Mouse (Mus musculus) myocyte (in vitro differentiated cells): ENCODE results near the gene Cnih2. TPM values are rescaled to one million over a fixed set of nuclear protein-coding genes. Genes with fewer than 3 reads are reported as not detected.

Experiments
- H3K27me3 ChIP-seq: one replicate; pipeline ENCODE4 v1.6.1; 2011; ENCODE audit not compliant: control insufficient read depth, insufficient read depth, insufficient read length
- H3K36me3 ChIP-seq: one replicate; pipeline ENCODE4 v1.6.1; 2011; ENCODE audit not compliant: control insufficient read depth, insufficient read depth
- H3K4me2 ChIP-seq: one replicate; pipeline ENCODE4 v1.6.1; 2011; ENCODE audit warnings: low read depth, control low read depth
- H3K4me3 ChIP-seq: one replicate; pipeline ENCODE4 v1.5.1; 2011; ENCODE audit warnings: mild to moderate bottlenecking, control low read depth, moderate library complexity
- H3K79me2 ChIP-seq: one replicate; pipeline ENCODE4 v1.6.1; 2011; ENCODE audit not compliant: control insufficient read depth, insufficient read depth
- H3ac ChIP-seq: one replicate; pipeline ENCODE4 v1.6.1; 2011; ENCODE audit not compliant: control insufficient read depth, insufficient read length
- CEBPB ChIP-seq: IDR thresholded peaks from 2 replicates; pipeline ENCODE4 v1.6.1; 2011; ENCODE audit warnings: mild to moderate bottlenecking, moderate library complexity; ENCODE audit not compliant: poor library complexity, insufficient read depth, severe bottlenecking
- E2F4 ChIP-seq: IDR thresholded peaks from one replicate; pipeline ENCODE4 v1.6.1; 2011; ENCODE audit warnings: mild to moderate bottlenecking, control low read depth, moderate library complexity; ENCODE audit not compliant: insufficient read depth
- MAX ChIP-seq: IDR thresholded peaks from one replicate; pipeline ENCODE4 v1.6.1; 2011; ENCODE audit warnings: low read depth, mild to moderate bottlenecking, control low read depth
- MYOD1 ChIP-seq, 3 experiments: IDR thresholded peaks; one replicate each; pipeline ENCODE4 v1.6.1; 2011; ENCODE audit warnings: control low read depth in 2 of 3, low read depth in 2 of 3, mild to moderate bottlenecking in 2 of 3, moderate library complexity in 1 of 3; ENCODE audit not compliant: insufficient read length in 2 of 3, control insufficient read depth in 1 of 3
- MYOG ChIP-seq, 3 experiments: IDR thresholded peaks; one replicate each; pipeline ENCODE4 v1.6.1; 2011; ENCODE audit warnings: control low read depth in 2 of 3, low read depth in 2 of 3, mild to moderate bottlenecking in 2 of 3; ENCODE audit not compliant: insufficient read length in 2 of 3, control insufficient read depth in 1 of 3, insufficient read depth in 1 of 3
- POLR2A ChIP-seq: IDR thresholded peaks from one replicate; pipeline ENCODE4 v1.6.1; 2011; ENCODE audit warnings: low read depth, mild to moderate bottlenecking, control low read depth, moderate library complexity; ENCODE audit not compliant: insufficient read length
- POLR2AphosphoS2 ChIP-seq: IDR thresholded peaks from one replicate; pipeline ENCODE4 v1.6.1; 2011; ENCODE audit warnings: low read depth, control low read depth; ENCODE audit not compliant: insufficient read length
- REST ChIP-seq: IDR thresholded peaks from one replicate; pipeline ENCODE4 v1.6.1; 2011; ENCODE audit warnings: mild to moderate bottlenecking, control low read depth, moderate library complexity; ENCODE audit not compliant: insufficient read depth, insufficient read length
- SRF ChIP-seq: IDR thresholded peaks from one replicate; pipeline ENCODE4 v1.6.1; 2011; ENCODE audit warnings: low read depth; ENCODE audit not compliant: control insufficient read depth, insufficient read length
- TCF12 ChIP-seq: IDR thresholded peaks from one replicate; pipeline ENCODE4 v1.6.1; 2011; ENCODE audit warnings: mild to moderate bottlenecking, control low read depth; ENCODE audit not compliant: poor library complexity, insufficient read depth, severe bottlenecking
- TCF3 ChIP-seq: IDR thresholded peaks from one replicate; pipeline ENCODE4 v1.6.1; 2011; ENCODE audit warnings: low read depth, control low read depth; ENCODE audit not compliant: insufficient read length
- USF1 ChIP-seq: IDR thresholded peaks from one replicate; pipeline ENCODE4 v1.6.1; 2011; ENCODE audit warnings: low read depth, mild to moderate bottlenecking, control low read depth, moderate library complexity
- polyA plus RNA-seq: library from polyadenylated mRNA; unstranded; fragments of >200 nt; fragmentation: generic; extraction: Trizol; gene quantifications from one replicate; pipeline ENCODE4 v1.2.1, GENCODE M21; 2012; ENCODE audit warnings: missing spikeins

Cnih2 gene
- polyA plus RNA-seq, 1 experiment, result 1.6 TPM

DNA sequence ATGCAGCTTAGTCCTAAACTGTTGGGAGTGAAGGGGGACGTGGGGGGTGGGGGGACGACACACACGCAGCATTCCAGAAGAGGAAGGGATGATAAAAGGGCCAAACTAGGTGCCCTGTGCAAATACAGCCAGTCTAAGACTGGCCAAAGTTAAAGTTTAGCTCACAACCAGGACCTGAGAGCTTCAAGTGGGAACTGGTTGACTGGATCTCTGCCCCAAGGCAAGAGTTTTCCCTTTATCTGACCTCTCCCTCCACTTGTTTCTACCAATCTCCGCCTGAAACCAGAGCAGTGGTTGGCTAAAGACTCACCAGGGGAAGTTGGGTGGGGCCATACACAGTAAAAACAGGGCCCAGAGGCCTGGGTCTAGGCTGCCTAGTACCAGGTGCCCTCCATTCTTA lies 10.4 kb upstream of the Cnih2 start:
- Histone ChIP-seq H3K36me3 (peaks cover 13% of the 10 kb centered on the region), H3K4me3 (no peak overlapping the region), H3K27me3 (no peaks in the 10 kb centered on the region), H3ac (no peak overlapping the region), H3K4me2 (no peak overlapping the region), H3K79me2 (peaks cover 16% of the 10 kb centered on the region)
- TF ChIP-seq REST (no peak), MYOD1 (IDR thresholded peaks at IDR 0.05; ENCODE audit: control insufficient read depth in 1 of 3, insufficient read length in 2 of 3, low read depth in 2 of 3) (no peak), SRF (no peak), TCF12 (no peak), USF1 (no peak)

DNA sequence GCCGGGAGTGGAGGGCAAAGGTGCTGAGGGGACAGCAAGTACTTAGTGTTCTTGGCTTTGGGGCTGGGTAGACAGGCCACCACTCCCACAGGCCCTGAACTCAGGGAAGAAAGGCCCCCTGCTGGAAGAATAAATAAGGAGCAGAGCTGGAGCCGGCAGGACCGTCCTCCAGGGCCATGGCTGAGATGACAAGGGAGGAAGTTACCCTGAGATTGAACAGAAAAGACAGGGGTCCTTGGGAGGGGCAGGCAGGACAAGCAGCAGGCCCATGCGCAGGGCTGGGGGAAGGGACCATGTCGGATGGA lies 9.9 kb upstream of the Cnih2 start:
- TF ChIP-seq POLR2A, result no peak
- no peak for TF ChIP-seq CEBPB
- no peak for TF ChIP-seq MYOD1 (IDR thresholded peaks at IDR 0.05; ENCODE audit: control insufficient read depth in 1 of 3, insufficient read length in 2 of 3, low read depth in 2 of 3)
- TF ChIP-seq POLR2AphosphoS2, result no peak
- no peak for TF ChIP-seq MAX
- no peaks in the 10 kb centered on the region for H3K27me3 ChIP-seq
- no peak overlapping the region for H3K4me3 ChIP-seq
- H3K36me3 ChIP-seq, result peaks cover 11% of the 10 kb centered on the region
- peaks cover 16% of the 10 kb centered on the region for H3K79me2 ChIP-seq
- H3K4me2 ChIP-seq, result no peak overlapping the region
- no peak overlapping the region for H3ac ChIP-seq

DNA sequence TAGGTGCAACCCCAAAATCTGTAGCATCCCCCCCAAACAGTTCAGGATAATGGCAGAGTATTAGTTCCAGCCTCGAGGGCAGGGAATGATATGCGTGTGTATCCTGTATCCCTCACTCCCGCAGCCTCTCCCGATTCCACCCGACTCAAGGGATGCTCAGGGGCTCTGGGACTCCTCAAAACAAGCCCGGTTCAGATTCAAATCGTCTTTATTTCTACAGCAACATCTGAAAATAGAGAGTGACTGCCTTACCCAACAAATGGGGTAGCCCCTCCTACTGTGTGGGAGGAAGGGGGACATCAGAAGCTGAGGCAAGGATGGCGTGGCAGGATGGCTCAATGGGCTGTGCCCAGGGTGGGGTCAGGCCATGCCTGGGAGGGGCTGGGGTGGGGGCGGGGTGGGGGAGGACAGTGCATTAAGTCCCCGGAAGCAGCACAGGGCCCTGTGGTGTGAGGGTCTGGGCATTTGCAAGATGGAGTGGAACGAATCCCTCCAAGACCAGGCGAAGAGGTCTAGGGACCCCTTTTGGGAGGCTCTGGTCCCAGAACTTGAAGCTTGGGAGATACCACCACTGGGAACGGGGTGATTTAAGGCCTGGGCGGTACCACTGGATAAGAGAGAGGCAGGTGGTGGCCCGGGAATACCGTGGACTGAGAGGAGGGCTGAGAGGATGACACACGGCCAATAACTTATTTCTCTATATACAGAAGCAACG lies 9.4 kb upstream of the Cnih2 start:
- peaks cover 16% of the 10 kb centered on the region for H3K79me2 ChIP-seq
- peaks cover 16% of the 10 kb centered on the region for H3K36me3 ChIP-seq
- H3K4me2 ChIP-seq, result peak overlapping the region; percentile 70
- no peak overlapping the region for H3K4me3 ChIP-seq
- TF ChIP-seq TCF3, result no peak
- no peak for TF ChIP-seq TCF12
- TF ChIP-seq POLR2A, result no peak
- TF ChIP-seq USF1, result no peak
- no peak for TF ChIP-seq MYOG (IDR thresholded peaks at IDR 0.05; ENCODE audit: control insufficient read depth in 1 of 3, insufficient read depth in 1 of 3, insufficient read length in 2 of 3, low read depth in 2 of 3)
- no peak for TF ChIP-seq SRF
- TF ChIP-seq CEBPB, result no peak
- TF ChIP-seq MYOD1 (IDR thresholded peaks at IDR 0.05; ENCODE audit: control insufficient read depth in 1 of 3, insufficient read length in 2 of 3, low read depth in 2 of 3), result no peak
- TF ChIP-seq REST, result no peak
- TF ChIP-seq POLR2AphosphoS2, result no peak
- no peak for TF ChIP-seq E2F4
- TF ChIP-seq MAX, result no peak
- no peak overlapping the region for H3ac ChIP-seq
- no peaks in the 10 kb centered on the region for H3K27me3 ChIP-seq

DNA sequence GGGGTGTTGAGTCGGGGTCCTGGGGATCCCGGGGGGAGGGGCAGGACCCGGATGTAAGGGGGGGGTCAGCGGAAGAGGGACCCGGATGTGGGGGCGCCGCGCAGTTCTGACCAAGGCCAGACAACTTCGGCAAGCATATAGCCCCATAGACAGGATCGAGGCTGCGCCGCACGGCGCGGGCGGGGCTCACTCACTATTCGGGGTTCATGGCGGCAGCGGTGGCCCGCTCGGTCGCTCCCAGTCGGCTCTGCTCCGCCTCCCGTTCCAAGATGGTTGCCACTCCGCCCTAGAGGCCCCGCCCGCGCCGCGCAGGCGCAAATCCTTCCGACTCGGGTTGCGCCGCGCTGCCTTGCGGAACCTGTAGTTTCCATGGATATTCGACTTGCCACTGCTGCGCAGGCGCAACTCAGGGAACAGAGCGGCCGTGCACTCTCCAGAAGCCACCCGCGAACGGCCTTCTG lies 8.4 kb upstream of the Cnih2 start, which contains the start of gene Rab1b:
Gene Rab1b, minus strand, starts transcription at position 342 of the 461 bp plus-strand sequence.
- H3K27me3 ChIP-seq, result no peaks in the 10 kb centered on the region
- H3K4me3 ChIP-seq, result peak within 1 kb of the TSS; percentile 86
- H3K4me2 ChIP-seq, result peak within 1 kb of the TSS; percentile 90
- peak within 1 kb of the TSS; percentile 22 for H3ac ChIP-seq
- no peak for TF ChIP-seq CEBPB
- TF ChIP-seq USF1, result no peak
- no peak for TF ChIP-seq E2F4
- no peak for TF ChIP-seq REST
- no peak for TF ChIP-seq MYOD1 (IDR thresholded peaks at IDR 0.05; ENCODE audit: control insufficient read depth in 1 of 3, insufficient read length in 2 of 3, low read depth in 2 of 3)
- peak; percentile 81 for TF ChIP-seq POLR2A
- no peak for TF ChIP-seq MYOG (IDR thresholded peaks at IDR 0.05; ENCODE audit: control insufficient read depth in 1 of 3, insufficient read depth in 1 of 3, insufficient read length in 2 of 3, low read depth in 2 of 3)
- TF ChIP-seq POLR2AphosphoS2, result peak; percentile 87
- TF ChIP-seq TCF12, result no peak
- TF ChIP-seq MAX, result no peak
- no peak for TF ChIP-seq SRF
- no peak for TF ChIP-seq TCF3
- peaks cover 16% of the 10 kb centered on the region for H3K79me2 ChIP-seq
- peaks cover 19% of the 10 kb centered on the region for H3K36me3 ChIP-seq

DNA sequence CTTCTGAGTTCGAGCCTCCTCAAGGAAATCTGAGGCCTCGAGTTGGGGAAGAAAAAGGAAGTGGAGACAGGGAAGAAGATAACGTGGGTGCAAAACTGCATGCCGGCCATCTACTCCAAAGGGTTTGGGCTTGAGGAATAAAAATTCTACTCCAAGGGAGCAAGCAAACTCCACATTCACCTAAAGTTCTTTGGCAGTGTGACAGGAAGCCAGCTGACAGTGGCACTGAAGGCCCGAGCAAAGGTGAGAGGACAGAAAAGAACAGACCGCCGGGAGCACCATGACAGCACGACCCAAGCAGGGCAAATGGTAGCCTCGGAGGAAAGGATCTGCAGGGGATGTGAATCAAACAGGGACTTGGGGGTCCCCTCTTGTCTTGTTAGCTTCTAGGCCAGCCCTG lies 7.8 kb upstream of the Cnih2 start:
- TF ChIP-seq POLR2A (no peak), SRF (no peak), TCF12 (no peak), MYOG (IDR thresholded peaks at IDR 0.05; ENCODE audit: control insufficient read depth in 1 of 3, insufficient read depth in 1 of 3, insufficient read length in 2 of 3, low read depth in 2 of 3) (no peak)
- peak overlapping the region; percentile 90 for H3K4me2 ChIP-seq
- H3K36me3 ChIP-seq, result peaks cover 21% of the 10 kb centered on the region
- peaks cover 16% of the 10 kb centered on the region for H3K79me2 ChIP-seq
- H3ac ChIP-seq, result peak overlapping the region; percentile 22
- H3K4me3 ChIP-seq, result peak overlapping the region; percentile 86
- H3K27me3 ChIP-seq, result no peaks in the 10 kb centered on the region
